In the genomic region with DNA sequence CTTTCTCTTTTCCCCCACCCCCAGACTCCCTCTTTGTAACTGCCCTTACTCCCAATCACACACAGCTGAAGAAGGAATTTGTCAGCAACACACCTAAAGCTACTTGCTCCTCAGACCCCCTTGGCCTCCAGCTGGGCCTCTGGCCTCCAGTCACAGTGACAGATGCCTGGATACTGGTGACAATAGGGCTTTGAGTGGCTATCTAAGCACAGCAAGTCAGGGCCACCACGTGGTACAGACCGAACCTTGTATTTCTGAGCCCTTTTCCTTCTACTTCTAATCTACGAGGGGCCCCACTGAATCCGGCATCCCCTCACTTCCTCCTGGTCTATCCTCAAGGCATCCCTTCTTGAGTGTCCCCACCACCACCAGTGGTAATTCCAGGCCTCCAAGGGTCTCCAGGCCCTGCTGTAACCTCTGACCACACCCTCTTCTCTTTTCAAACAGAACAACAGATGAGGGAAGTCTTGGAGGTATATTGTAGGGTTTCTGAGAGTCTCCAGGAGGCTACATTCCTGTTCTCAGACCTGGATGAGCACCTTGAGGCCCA, we compare ENCODE assay signal across 10 mouse cellular contexts. TPM values are rescaled to one million over a fixed set of nuclear protein-coding genes. Genes with fewer than 3 reads are reported as not detected.
A peak's percentile ranks its signal among the peaks of the same experiment; 100 is the strongest.
DNase-seq lines count a peak whose midpoint lies in the region; ATAC-seq and TF ChIP-seq lines count a peak whose summit lies in the region.
"Had no signal": no experiment of that assay in that cellular context is flagged by ENCODE, and none has a peak within 500 bp of the region (broad histone marks: within the 10 kb centered on the region; RNA-seq: fewer than 3 reads in every experiment).

No protein-coding gene starts in this region.

- H3K4me1 ChIP-seq in embryonic facial prominence, embryonic 15.5 days: peaks cover 23% of the 10 kb centered on the region
- 0 out of 2 replicates have a peak, but pooled peaks cover 7% of the 10 kb centered on the region for H3K4me1 ChIP-seq in intestine, postnatal 0 days (replicated peaks; ENCODE audit: control insufficient read depth, insufficient read depth, low read length)

- WGBS in embryonic facial prominence, embryonic 15.5 days: 42% methylated on average over 4 of the region's 4 CpGs
- WGBS in intestine, postnatal 0 days: 33% methylated on average over 4 of the region's 4 CpGs

- intact Hi-C loops in left cerebral cortex, postnatal 4 days (cut with DNase I): no loop called here

- DNase-seq in left cerebral cortex, postnatal 4 days: peak; percentile 81
- no peak for DNase-seq in left cerebral cortex, adult 9 months (ENCODE audit: low spot score in 2 of 2)
- peak; percentile 54 for DNase-seq in retina, postnatal 1 day
- DNase-seq in spleen, postnatal 4 days (ENCODE audit: low spot score in 2 of 2): no peak
- no peak for DNase-seq in urinary bladder, postnatal 25 days (ENCODE audit: low spot score)

- H3K4me3 ChIP-seq in embryonic facial prominence, embryonic 15.5 days (replicated peaks): no peak overlapping the region
- no peak overlapping the region; the same call in 1 of the 2 replicates for H3K4me3 ChIP-seq in intestine, postnatal 0 days (ENCODE audit: low read depth, low read length)

- ATAC-seq in embryonic facial prominence, embryonic 15.5 days (ENCODE audit: insufficient number of reproducible peaks, low FRiP score, low TSS enrichment, low read depth): no peak
- 0 out of 2 replicates have a peak, but pooled peaks have one; percentile 28 for ATAC-seq in intestine, postnatal 0 days
- no peak for ATAC-seq in activated CD4-positive, CD25-positive, alpha-beta regulatory T cell, adult 4 months

- H3K36me3 ChIP-seq in embryonic facial prominence, embryonic 15.5 days: no peaks in the 10 kb centered on the region
- no peaks in the 10 kb centered on the region for H3K36me3 ChIP-seq in intestine, postnatal 0 days (ENCODE audit: control insufficient read depth, insufficient read depth)

- TF ChIP-seq CTCF in intestine, postnatal 0 days (IDR thresholded peaks at IDR 0.05; ENCODE audit: low read depth): no peak

- no peak overlapping the region for H3K9ac ChIP-seq in embryonic facial prominence, embryonic 15.5 days
- no peak overlapping the region for H3K9ac ChIP-seq in intestine, postnatal 0 days (ENCODE audit: low read depth, low read length)

- H3K27me3 ChIP-seq in embryonic facial prominence, embryonic 15.5 days: peaks cover 71% of the 10 kb centered on the region
- H3K27me3 ChIP-seq in intestine, postnatal 0 days (replicated peaks; ENCODE audit: control insufficient read depth, insufficient read depth, low read length): peaks cover 37% of the 10 kb centered on the region

- H3K9me3 ChIP-seq in embryonic facial prominence, embryonic 15.5 days (replicated peaks): no peaks in the 10 kb centered on the region
- no peaks in the 10 kb centered on the region for H3K9me3 ChIP-seq in intestine, postnatal 0 days (ENCODE audit: control insufficient read depth)

- H3K4me2 ChIP-seq in embryonic facial prominence, embryonic 15.5 days (replicated peaks): peak overlapping the region; percentile 63; the same call in 1 of the 2 replicates
- peak overlapping the region; percentile 66 for H3K4me2 ChIP-seq in intestine, postnatal 0 days (replicated peaks; ENCODE audit: low read depth)

- H3K27ac ChIP-seq in embryonic facial prominence, embryonic 15.5 days (replicated peaks): no peak overlapping the region
- H3K27ac ChIP-seq in intestine, postnatal 0 days (ENCODE audit: low read depth, low read length): no peak overlapping the region

RNA-seq across cellular contexts. Expression of a gene that starts 2.0 kb away (rescaled TPM):
- 100 to 1,000 TPM; 365 to 366 TPM for total RNA-seq in left cerebral cortex, postnatal 4 days (2021)
- 3.0 and 4.4 TPM in 2 replicates for polyA plus RNA-seq in embryonic facial prominence, embryonic 15.5 days (2015; fragmentation: Nextera tagmentation; extraction: Ambion mirVana)
- 0.78 and 0.99 TPM in 2 replicates for polyA plus RNA-seq in intestine, postnatal 0 days (2015; fragmentation: Nextera tagmentation; extraction: Ambion mirVana)
- polyA plus RNA-seq in activated CD4-positive, CD25-positive, alpha-beta regulatory T cell, adult 4 months (2017; shearing (Covaris generic)): not detected

RNA-seq across cellular contexts. Expression of a gene that starts 21.3 kb away (rescaled TPM):
- total RNA-seq in left cerebral cortex, postnatal 4 days (2021): not detected
- polyA plus RNA-seq in embryonic facial prominence, embryonic 15.5 days (2015; fragmentation: Nextera tagmentation; extraction: Ambion mirVana): not detected in 2 replicates
- not detected in 2 replicates for polyA plus RNA-seq in intestine, postnatal 0 days (2015; fragmentation: Nextera tagmentation; extraction: Ambion mirVana)
- polyA plus RNA-seq in activated CD4-positive, CD25-positive, alpha-beta regulatory T cell, adult 4 months (2017; shearing (Covaris generic)): not detected
- total RNA-seq: MEL had no signal
- polyA plus RNA-seq: limb, embryonic 11.5 days had no signal

RNA-seq across cellular contexts. Expression of a gene that starts 21.4 kb away (rescaled TPM):
- 10 to 100 TPM; 28.6 to 30.1 TPM for total RNA-seq in left cerebral cortex, postnatal 4 days (2021)
- polyA plus RNA-seq in embryonic facial prominence, embryonic 15.5 days (2015; fragmentation: Nextera tagmentation; extraction: Ambion mirVana): 12.5 and 12.6 TPM in 2 replicates
- 4.2 and 4.5 TPM in 2 replicates for polyA plus RNA-seq in intestine, postnatal 0 days (2015; fragmentation: Nextera tagmentation; extraction: Ambion mirVana)
- polyA plus RNA-seq in activated CD4-positive, CD25-positive, alpha-beta regulatory T cell, adult 4 months (2017; shearing (Covaris generic)): 1 to 10 TPM; 3.3 to 4.0 TPM

RNA-seq across cellular contexts. Expression of a gene that starts 35.4 kb away (rescaled TPM):
- 10 to 100 TPM; 43.2 to 44.6 TPM for total RNA-seq in left cerebral cortex, postnatal 4 days (2021)
- 37.3 and 41.8 TPM in 2 replicates for polyA plus RNA-seq in embryonic facial prominence, embryonic 15.5 days (2015; fragmentation: Nextera tagmentation; extraction: Ambion mirVana)
- 23.8 and 25.3 TPM in 2 replicates for polyA plus RNA-seq in intestine, postnatal 0 days (2015; fragmentation: Nextera tagmentation; extraction: Ambion mirVana)
- 10 to 100 TPM; 31.0 to 31.1 TPM for polyA plus RNA-seq in activated CD4-positive, CD25-positive, alpha-beta regulatory T cell, adult 4 months (2017; shearing (Covaris generic))

RNA-seq across cellular contexts. Expression of a gene that starts 47.2 kb away (rescaled TPM):
- 10 to 100 TPM; 89.6 to 95.2 TPM for total RNA-seq in left cerebral cortex, postnatal 4 days (2021)
- polyA plus RNA-seq in embryonic facial prominence, embryonic 15.5 days (2015; fragmentation: Nextera tagmentation; extraction: Ambion mirVana): 116 and 118 TPM in 2 replicates
- 98.6 and 104 TPM in 2 replicates for polyA plus RNA-seq in intestine, postnatal 0 days (2015; fragmentation: Nextera tagmentation; extraction: Ambion mirVana)
- 10 to 100 TPM; 28.9 to 43.9 TPM for polyA plus RNA-seq in activated CD4-positive, CD25-positive, alpha-beta regulatory T cell, adult 4 months (2017; shearing (Covaris generic))

Comparison
In these comparisons a context has a peak if more than half of its experiments do, and no peak if none do; other contexts are left out.
1. DNase-seq: peak in left cerebral cortex, postnatal 4 days (single experiment) and retina, postnatal 1 day (single experiment); none in left cerebral cortex, adult 9 months (0 of 2), spleen, postnatal 4 days (0 of 2) and urinary bladder, postnatal 25 days (single experiment).